Mouse (Mus musculus): ENCODE measurements around the gene Cd79a.

DNA sequence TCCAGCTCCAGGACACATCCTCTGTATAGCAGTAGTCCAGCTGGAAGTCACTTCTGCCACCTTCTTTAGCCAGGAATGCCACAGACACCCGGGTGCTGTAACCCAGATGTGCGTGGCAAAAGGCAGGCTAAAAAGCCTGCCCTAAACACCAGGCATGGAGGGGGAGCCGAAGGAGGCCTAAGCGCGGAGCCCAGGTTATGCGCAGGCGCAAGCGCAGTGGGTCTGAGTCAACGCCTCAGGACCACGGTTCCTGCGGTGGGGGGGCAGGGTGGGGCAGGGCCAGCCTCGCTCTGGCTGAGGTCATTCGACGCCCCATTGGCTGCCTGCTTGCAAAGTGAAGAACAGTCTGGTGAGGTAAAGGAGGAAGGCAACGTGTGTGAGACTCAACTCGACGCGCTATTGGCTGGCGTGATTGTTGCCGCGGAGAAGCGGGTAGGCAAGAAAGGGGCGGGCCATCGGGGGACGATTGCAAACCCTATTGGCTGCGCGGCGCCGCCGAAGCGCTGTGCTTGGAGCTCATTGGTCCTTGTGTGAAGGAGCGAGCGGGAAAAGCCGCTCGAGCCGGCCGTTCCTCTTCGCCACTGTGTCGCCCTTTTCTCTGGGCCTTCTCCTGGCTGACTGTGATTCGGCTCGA lies 27.5 kb upstream of the Cd79a start, which contains the start of the genes Lypd4 and Dmrtc2:
- TF ChIP-seq MAX (IDR thresholded peaks at IDR 0.05; ENCODE audit: low read length) (no peak), CTCF (IDR thresholded peaks at IDR 0.05 in 2 of 3, conservative IDR thresholded peaks at IDR 0.05 in 1 of 3; ENCODE audit: control insufficient read depth in 1 of 3, insufficient read depth in 1 of 3, low read depth in 2 of 3, low read length in 3 of 3, poor library complexity in 1 of 3, severe bottlenecking in 1 of 3) (no peak), CHD2 (IDR thresholded peaks at IDR 0.05; ENCODE audit: low read length) (no peak), TAL1 (IDR thresholded peaks at IDR 0.05; ENCODE audit: low read length) (no peak), GATA1 (IDR thresholded peaks at IDR 0.05; ENCODE audit: low read depth, low read length) (no peak)

Data from MEL (cell line).